Mouse (Mus musculus) embryonic stem cell, embryonic (primary cell): ENCODE data around the gene Pfdn2.

ENCODE experiments used
- CTCF ChIA-PET, 4 experiments: fragments of 300-600 bp in 2 of 4; fragments of 350-600 bp in 2 of 4; sonication (Branson Sonifier 250); formaldehyde crosslinking; loops; one replicate each; lab custom pipeline; 2022; ENCODE audit warnings: inconsistent platforms in 2 of 4; lab: Charles Lee
- POLR2A ChIA-PET, 4 experiments: fragments of 300-600 bp in 2 of 4; fragments of 350-600 bp in 2 of 4; sonication (Branson Sonifier 250); formaldehyde crosslinking; loops; one replicate each; lab custom pipeline; 2022; ENCODE audit warnings: antibody characterized with exemption in 4 of 4, inconsistent platforms in 1 of 4; lab: Charles Lee

Pfdn2 gene

GRCm38 (mm10) chr1:171342262-171343207 lies 2.9 kb upstream of the Pfdn2 start:
- CTCF ChIA-PET, result no interaction called here
- POLR2A ChIA-PET, result interaction anchor here in 1 of 4 experiments (1.7 to 8.7 kb wide), 2 partner anchors 15 to 17 kb away, joined by 5 to 90 read pairs; partner anchors contain the start of gene Klhdc9

GRCm38 (mm10) chr1:171343922-171344677 lies 1.4 kb upstream of the Pfdn2 start:
- ChIA-PET CTCF (interaction anchor here in 3 of 4 experiments (0.6 to 2.9 kb wide), 4 partner anchors 14 to 351 kb away, joined by 4 to 14 read pairs (median 5); no protein-coding TSS in a partner anchor), POLR2A (interaction anchor here (0.6 to 8.7 kb wide), 19 partner anchors 9 to 950 kb away, joined by 3 to 90 read pairs (median 5); partner anchors contain the start of genes Dedd (in 2 of the 4), Klhdc9 (in 2 of the 4) and Pcp4l1 (in 1 of the 4))

- ChIA-PET POLR2A (interaction anchor here (0.6 to 8.7 kb wide), 33 partner anchors 10 to 949 kb away, joined by 3 to 90 read pairs (median 5); partner anchors contain the start of genes Dedd (in 3 of the 4), Klhdc9 (in 2 of the 4), F11r (in 1 of the 4) and Ufc1 (in 1 of the 4)), CTCF (interaction anchor here (0.6 to 2.9 kb wide), 8 partner anchors 13 to 352 kb away, joined by 4 to 14 read pairs (median 5); partner anchors contain the start of gene Klhdc9 (in 2 of the 4))
Observed at GRCm38 (mm10) chr1:171344715-171345114, 755 bp upstream of the Pfdn2 start.

GRCm38 (mm10) chr1:171346095-171346450 lies 603 bp downstream of the Pfdn2 start:
- POLR2A ChIA-PET, result interaction anchor here (0.6 to 8.7 kb wide), 53 partner anchors 8 to 849 kb away, joined by 3 to 90 read pairs (median 4); partner anchors contain the start of genes Dedd (in 4 of the 4), Klhdc9 (in 3 of the 4), B4galt3 (in 2 of the 4) and Ppox (in 2 of the 4)
- CTCF ChIA-PET, result interaction anchor here (0.5 to 2.9 kb wide), 14 partner anchors 10 to 451 kb away, joined by 3 to 14 read pairs (median 4); partner anchors contain the start of gene Klhdc9 (in 2 of the 4)

- POLR2A ChIA-PET, result interaction anchor here (0.7 to 8.7 kb wide), 12 partner anchors 9 to 154 kb away, joined by 3 to 90 read pairs (median 4); partner anchors contain the start of genes Arhgap30 (in 2 of the 4), Alyref2 (in 1 of the 4), Dedd (in 1 of the 4) and Klhdc9 (in 1 of the 4)
- CTCF ChIA-PET, result interaction anchor here in 1 of 4 experiments (2.3 kb wide), 1 partner anchor 10 kb away, joined by 11 read pairs; no protein-coding TSS in a partner anchor
Observed at GRCm38 (mm10) chr1:171348665-171349064, 3.2 kb downstream of the Pfdn2 start.

- POLR2A ChIA-PET, result interaction anchor here (0.7 to 8.7 kb wide), 13 partner anchors 8 to 154 kb away, joined by 3 to 90 read pairs (median 4); partner anchors contain the start of genes Arhgap30 (in 2 of the 4), Klhdc9 (in 2 of the 4), Alyref2 (in 1 of the 4) and Dedd (in 1 of the 4)
- CTCF ChIA-PET, result interaction anchor here in 1 of 4 experiments (2.3 kb wide), 1 partner anchor 9 kb away, joined by 11 read pairs; no protein-coding TSS in a partner anchor
Observed at GRCm38 (mm10) chr1:171349210-171349609, 3.7 kb downstream of the Pfdn2 start.

GRCm38 (mm10) chr1:171355812-171356340 lies 10.4 kb downstream of the Pfdn2 start:
- ChIA-PET CTCF (interaction anchor here (0.6 to 6.6 kb wide), 18 partner anchors 10 to 244 kb away, joined by 3 to 67 read pairs (median 4); partner anchors contain the start of genes F11r (in 1 of the 4), Itln1 (in 1 of the 4), Nit1 (in 1 of the 4) and Pfdn2 (in 1 of the 4)), POLR2A (interaction anchor here in 3 of 4 experiments (0.6 to 9.2 kb wide), 13 partner anchors 9 to 267 kb away, joined by 3 to 90 read pairs (median 4); partner anchors contain the start of genes Nit1 (in 2 of the 3) and Pfdn2 (in 2 of the 3))

GRCm38 (mm10) chr1:171356814-171357213 lies 11.3 kb downstream of the Pfdn2 start:
- POLR2A ChIA-PET, result interaction anchor here in 2 of 4 experiments (0.6 to 9.2 kb wide), 15 partner anchors 9 to 245 kb away, joined by 3 to 90 read pairs (median 6); partner anchors contain the start of genes Nit1 (in 2 of the 2) and Pfdn2 (in 2 of the 2)
- CTCF ChIA-PET, result interaction anchor here in 3 of 4 experiments (0.5 to 6.6 kb wide), 11 partner anchors 11 to 245 kb away, joined by 3 to 67 read pairs (median 4); partner anchors contain the start of genes Itln1 (in 1 of the 3), Nit1 (in 1 of the 3) and Pfdn2 (in 1 of the 3)

- POLR2A ChIA-PET, result interaction anchor here (0.7 to 9.2 kb wide), 43 partner anchors 9 to 490 kb away, joined by 3 to 90 read pairs (median 5); partner anchors contain the start of genes Alyref2 (in 3 of the 4), F11r (in 3 of the 4), Dedd (in 2 of the 4) and Nectin4 (in 2 of the 4)
- CTCF ChIA-PET, result interaction anchor here (0.5 to 6.6 kb wide), 46 partner anchors 8 to 457 kb away, joined by 3 to 67 read pairs (median 4); partner anchors contain the start of genes Nit1 (in 3 of the 4), Pfdn2 (in 3 of the 4), Ppox (in 2 of the 4) and Adamts4 (in 1 of the 4)
Observed at GRCm38 (mm10) chr1:171358421-171358820, 13.0 kb downstream of the Pfdn2 start.

GRCm38 (mm10) chr1:171360253-171360652 lies 14.8 kb downstream of the Pfdn2 start:
- CTCF ChIA-PET, result interaction anchor here (0.6 to 6.6 kb wide), 30 partner anchors 9 to 465 kb away, joined by 3 to 67 read pairs (median 4); partner anchors contain the start of genes Nectin4 (in 2 of the 4), Alyref2 (in 1 of the 4), B4galt3 (in 1 of the 4) and F11r (in 1 of the 4)
- POLR2A ChIA-PET, result interaction anchor here (0.5 to 9.2 kb wide), 87 partner anchors 9 to 1453 kb away, joined by 3 to 90 read pairs (median 5); partner anchors contain the start of genes Alyref2 (in 3 of the 4), B4galt3 (in 3 of the 4), Nit1 (in 3 of the 4) and Pfdn2 (in 3 of the 4)

GRCm38 (mm10) chr1:171360656-171361055 lies 15.2 kb downstream of the Pfdn2 start, which contains the start of gene Klhdc9:
TSS of gene Klhdc9 (minus strand) at chr1:171360798.
- POLR2A ChIA-PET, result interaction anchor here (0.5 to 9.2 kb wide), 83 partner anchors 8 to 1453 kb away, joined by 3 to 90 read pairs (median 5); partner anchors contain the start of genes Alyref2 (in 3 of the 4), B4galt3 (in 3 of the 4), Nit1 (in 3 of the 4) and Pfdn2 (in 3 of the 4)
- CTCF ChIA-PET, result interaction anchor here (0.6 to 6.6 kb wide), 31 partner anchors 9 to 465 kb away, joined by 3 to 67 read pairs (median 5); partner anchors contain the start of genes Nectin4 (in 2 of the 4), Nit1 (in 2 of the 4), Pfdn2 (in 2 of the 4) and Alyref2 (in 1 of the 4)

- ChIA-PET POLR2A (interaction anchor here in 3 of 4 experiments (0.6 to 9.2 kb wide), 74 partner anchors 9 to 1452 kb away, joined by 3 to 90 read pairs (median 5); partner anchors contain the start of genes Alyref2 (in 3 of the 3), B4galt3 (in 3 of the 3), Dedd (in 2 of the 3) and F11r (in 2 of the 3)), CTCF (interaction anchor here (0.5 to 6.6 kb wide), 41 partner anchors 8 to 466 kb away, joined by 3 to 67 read pairs (median 4); partner anchors contain the start of genes Nectin4 (in 2 of the 4), Nit1 (in 2 of the 4), Pfdn2 (in 2 of the 4) and Arhgap30 (in 1 of the 4))
Observed at GRCm38 (mm10) chr1:171361106-171362103, 15.9 kb downstream of the Pfdn2 start.

- ChIA-PET POLR2A (interaction anchor here in 3 of 4 experiments (0.7 to 1.9 kb wide), 13 partner anchors 9 to 137 kb away, joined by 3 to 5 read pairs (median 3); partner anchors contain the start of genes Nit1 (in 2 of the 3) and Pfdn2 (in 2 of the 3)), CTCF (interaction anchor here in 2 of 4 experiments (0.6 to 2.0 kb wide), 3 partner anchors 14 to 104 kb away, joined by 3 to 10 read pairs (median 3); no protein-coding TSS in a partner anchor)
Observed at GRCm38 (mm10) chr1:171365934-171366333, 20.5 kb downstream of the Pfdn2 start.
